Mouse (Mus musculus) ES-Bruce4 (cell line): ENCODE data around the gene Fanci. TPM values are rescaled to one million over a fixed set of nuclear protein-coding genes. Genes with fewer than 3 reads are reported as not detected.

Source experiments
- H3K27ac ChIP-seq: 2 replicates; pipeline ENCODE4 v1.5.1; 2012; ENCODE audit warnings: low read length, inconsistent platforms; ENCODE audit not compliant: insufficient read depth
- H3K27me3 ChIP-seq: 2 replicates; pipeline ENCODE4 v1.6.1; 2012; ENCODE audit warnings: mild to moderate bottlenecking, low read length, inconsistent platforms; ENCODE audit not compliant: control insufficient read depth, poor library complexity, insufficient read depth, severe bottlenecking
- H3K36me3 ChIP-seq: 2 replicates; pipeline ENCODE4 v1.6.1; 2012; ENCODE audit warnings: inconsistent platforms, mild to moderate bottlenecking, low read length, moderate library complexity; ENCODE audit not compliant: control insufficient read depth, poor library complexity, insufficient read depth, severe bottlenecking
- H3K4me1 ChIP-seq: one replicate; pipeline ENCODE4 v1.8.1; 2011; ENCODE audit warnings: low read length; ENCODE audit not compliant: control insufficient read depth, insufficient read depth
- H3K4me3 ChIP-seq: 2 replicates; pipeline ENCODE4 v1.5.1; 2011; ENCODE audit warnings: low read depth, mild to moderate bottlenecking, low read length
- H3K9ac ChIP-seq: 2 replicates; pipeline ENCODE4 v1.6.1; 2012; ENCODE audit warnings: low read depth, mild to moderate bottlenecking, inconsistent platforms; ENCODE audit not compliant: poor library complexity, severe bottlenecking
- H3K9me3 ChIP-seq: replicated peaks from 2 replicates; pipeline ENCODE4 v1.6.1; 2012; ENCODE audit warnings: mild to moderate bottlenecking, low read length, inconsistent platforms; ENCODE audit not compliant: control insufficient read depth, poor library complexity, insufficient read depth, severe bottlenecking
- CTCF ChIP-seq: IDR thresholded peaks from one replicate; pipeline ENCODE4 v1.8.1; 2011; ENCODE audit warnings: low read depth, low read length
- EP300 ChIP-seq: IDR thresholded peaks from 2 replicates; pipeline ENCODE4 v1.6.1; 2011; ENCODE audit warnings: low read depth, low read length; ENCODE audit not compliant: insufficient read depth
- POLR2A ChIP-seq: IDR thresholded peaks from one replicate; pipeline ENCODE4 v1.8.1; 2011; ENCODE audit warnings: low read length; ENCODE audit not compliant: insufficient read depth
- polyA plus RNA-seq: library from polyadenylated mRNA; stranded (reverse); fragments of >200 nt; gene quantifications from 2 replicates; pipeline ENCODE4 v1.2.4, GENCODE M21; 2011; ENCODE audit warnings: low read depth; ENCODE audit not compliant: missing spikeins, insufficient read depth, insufficient read length

Fanci gene
- polyA plus RNA-seq, 1 experiment = 45.2 TPM

DNA sequence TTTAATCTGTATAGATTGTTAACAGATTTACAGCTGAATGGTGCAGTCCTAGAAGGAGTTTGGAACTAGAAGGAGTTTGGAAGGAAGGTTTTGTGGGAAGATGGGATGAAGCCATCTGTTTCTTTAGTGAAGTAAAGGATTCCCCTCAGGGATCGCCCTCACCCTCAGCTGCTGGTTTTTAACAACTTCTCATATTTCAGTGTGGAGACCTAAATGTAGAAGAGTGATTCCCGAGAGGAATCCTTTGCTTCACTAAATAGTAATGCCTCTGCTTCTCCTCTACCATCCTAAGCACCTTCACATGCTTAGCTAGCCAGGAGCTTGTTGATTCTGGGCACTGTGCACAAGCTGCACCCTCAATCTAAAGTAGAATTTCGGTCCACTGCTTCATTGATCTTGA is 258 bp upstream of the Fanci start:
- Histone ChIP-seq H3K27me3 (no peaks in the 10 kb centered on the region), H3K4me1 (peaks cover 2% of the 10 kb centered on the region), H3K9me3 (no peaks in the 10 kb centered on the region), H3K27ac (peak overlapping the region; percentile 69), H3K4me3 (peak overlapping the region; percentile 94), H3K9ac (peak overlapping the region; percentile 65), H3K36me3 (no peaks in the 10 kb centered on the region)
- no peak for TF ChIP-seq CTCF

- Histone ChIP-seq H3K27ac (peak overlapping the region; percentile 91), H3K36me3 (no peaks in the 10 kb centered on the region), H3K27me3 (no peaks in the 10 kb centered on the region), H3K4me1 (peaks cover 2% of the 10 kb centered on the region), H3K9me3 (no peaks in the 10 kb centered on the region), H3K4me3 (peak overlapping the region; percentile 94), H3K9ac (peak overlapping the region; percentile 65)
- TF ChIP-seq CTCF (no peak), POLR2A (no peak), EP300 (no peak)
Observed at GRCm38 (mm10) chr7:79392860-79393513, 1.3 kb downstream of the Fanci start.

- Histone ChIP-seq H3K4me1 (peaks cover 2% of the 10 kb centered on the region), H3K9ac (peak overlapping the region; percentile 65), H3K36me3 (no peaks in the 10 kb centered on the region), H3K4me3 (peak overlapping the region; percentile 50), H3K27me3 (no peaks in the 10 kb centered on the region), H3K27ac (peak overlapping the region; percentile 91), H3K9me3 (no peaks in the 10 kb centered on the region)
- no peak for TF ChIP-seq POLR2A
- no peak for TF ChIP-seq EP300
- no peak for TF ChIP-seq CTCF
Observed at GRCm38 (mm10) chr7:79393924-79394323, 2.2 kb downstream of the Fanci start.

DNA sequence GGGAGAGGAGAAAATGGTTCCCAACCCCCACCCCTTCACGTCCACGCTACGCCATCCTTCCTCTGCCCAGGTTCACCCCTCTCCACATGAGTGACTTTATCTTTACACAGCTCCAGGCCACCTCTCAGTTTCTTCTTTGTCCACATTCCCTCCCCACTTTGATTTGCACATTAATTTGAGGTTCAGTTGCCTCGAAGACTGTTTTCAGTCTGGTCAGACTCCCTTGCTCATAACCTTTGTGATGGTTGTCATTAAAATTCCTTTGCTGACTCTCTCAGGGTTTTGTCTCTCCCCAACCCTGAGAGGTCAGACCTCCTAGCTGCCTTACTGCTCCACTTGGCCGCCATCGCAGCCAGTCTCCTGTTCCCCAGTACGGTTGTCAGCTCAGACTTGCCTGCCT is 2.9 kb downstream of the Fanci start:
- Histone ChIP-seq H3K4me1 (peaks cover 2% of the 10 kb centered on the region), H3K9me3 (no peaks in the 10 kb centered on the region), H3K4me3 (peak overlapping the region; percentile 31), H3K27me3 (no peaks in the 10 kb centered on the region), H3K27ac (peak overlapping the region; percentile 91), H3K36me3 (no peaks in the 10 kb centered on the region), H3K9ac (peak overlapping the region; percentile 65)
- TF ChIP-seq CTCF (no peak), EP300 (peak; percentile 23; the same call in 1 of the 2 replicates)

DNA sequence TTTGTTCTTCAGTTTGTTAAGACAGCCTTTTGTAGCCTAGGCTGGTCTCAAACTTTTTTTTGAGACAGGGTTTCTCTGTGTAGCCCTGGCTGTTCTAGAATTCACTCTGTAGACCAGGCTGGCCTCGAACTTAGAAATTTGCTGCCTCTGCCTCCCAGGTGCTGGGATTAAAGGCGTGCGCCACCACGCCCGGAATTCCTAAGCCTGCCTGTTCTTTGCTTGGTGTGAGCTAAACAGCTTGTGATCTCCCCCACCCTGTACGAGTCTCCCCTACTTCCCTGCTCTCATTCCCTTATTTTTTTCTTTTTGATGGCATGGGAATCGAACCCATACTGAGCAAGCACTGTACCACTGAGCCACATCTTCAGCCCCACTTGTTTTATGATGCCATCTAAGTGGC is 3.5 kb downstream of the Fanci start:
- peak overlapping the region; percentile 91 for H3K27ac ChIP-seq
- peaks cover 2% of the 10 kb centered on the region for H3K4me1 ChIP-seq
- no peak overlapping the region for H3K4me3 ChIP-seq
- TF ChIP-seq CTCF (no peak), POLR2A (no peak), EP300 (peak; percentile 22; the same call in 1 of the 2 replicates)
- H3K9ac ChIP-seq = peak overlapping the region; percentile 65
- H3K9me3 ChIP-seq = no peaks in the 10 kb centered on the region
- H3K27me3 ChIP-seq = no peaks in the 10 kb centered on the region
- 0 out of 2 replicates have a peak, but pooled peaks cover 2% of the 10 kb centered on the region for H3K36me3 ChIP-seq

GRCm38 (mm10) chr7:79397446-79397963 is 5.8 kb downstream of the Fanci start:
- no peaks in the 10 kb centered on the region for H3K9me3 ChIP-seq

More at GRCm38 (mm10) chr7:79397446-79397963, 5.8 kb downstream of the Fanci start:
- Histone ChIP-seq H3K27ac (peak overlapping the region; percentile 79), H3K9ac (peak overlapping the region; percentile 41), H3K4me1 (peaks cover 2% of the 10 kb centered on the region), H3K27me3 (no peaks in the 10 kb centered on the region), H3K36me3 (peaks cover 9% of the 10 kb centered on the region), H3K4me3 (peak overlapping the region; percentile 16)
- TF ChIP-seq POLR2A = no peak
- no peak for TF ChIP-seq CTCF
- TF ChIP-seq EP300 = no peak
